Mouse (Mus musculus) cerebellum, adult 9-10 months (tissue): Measurements from ENCODE around the gene Wdr41.

Experiments used
- DNase-seq: peaks from one replicate; pipeline ENCODE4 v3.0.0; 2022

Wdr41 gene

GRCm38 (mm10) chr13:94976219-94977186, at the start of gene Wdr41:
Gene Wdr41, plus strand, starts transcription at chr13:94976344.
- DNase-seq: peak; percentile 91

DNA sequence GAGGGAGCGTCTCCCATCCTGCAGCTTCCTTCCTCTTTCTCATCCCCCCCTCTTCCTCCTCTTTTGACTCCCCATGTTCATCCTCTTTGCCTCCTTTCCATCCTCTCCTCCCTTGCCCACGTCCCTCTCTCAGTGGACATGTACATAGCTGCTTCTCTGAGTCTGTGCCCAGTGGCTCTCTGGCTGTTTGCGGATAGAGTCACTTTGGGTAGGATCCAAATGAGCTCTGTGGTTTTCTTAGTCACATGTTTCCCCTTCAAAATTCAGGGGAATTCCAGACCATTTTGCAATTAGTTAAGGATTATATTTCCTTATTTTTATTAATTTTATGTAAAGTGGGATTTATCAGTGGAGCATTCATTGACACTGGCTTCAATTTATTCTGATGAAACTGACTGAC, 48.1 kb upstream of the Wdr41 start:
- no peak for DNase-seq

GRCm38 (mm10) chr13:94938418-94938817, 37.7 kb upstream of the Wdr41 start:
- DNase-seq: no peak

DNA sequence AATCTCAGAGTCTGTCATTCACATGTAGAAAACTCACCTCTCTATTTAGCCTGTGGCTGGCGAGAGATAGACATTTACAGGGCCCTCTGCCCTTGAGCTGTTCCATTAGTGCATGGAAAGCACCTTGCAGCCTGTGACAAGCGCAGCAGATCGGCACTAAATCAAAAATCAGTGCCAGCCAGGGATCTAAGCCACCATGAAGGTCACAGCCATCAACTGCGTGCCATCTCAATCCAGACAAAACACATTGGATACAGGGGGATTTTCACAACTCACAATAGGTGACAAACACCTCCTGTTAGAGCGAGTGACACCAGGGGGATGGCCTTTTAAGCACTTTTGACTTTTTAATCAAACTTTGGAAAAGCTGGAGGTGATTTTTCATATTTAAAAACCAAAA, 36.0 kb upstream of the Wdr41 start:
- no peak for DNase-seq

DNA sequence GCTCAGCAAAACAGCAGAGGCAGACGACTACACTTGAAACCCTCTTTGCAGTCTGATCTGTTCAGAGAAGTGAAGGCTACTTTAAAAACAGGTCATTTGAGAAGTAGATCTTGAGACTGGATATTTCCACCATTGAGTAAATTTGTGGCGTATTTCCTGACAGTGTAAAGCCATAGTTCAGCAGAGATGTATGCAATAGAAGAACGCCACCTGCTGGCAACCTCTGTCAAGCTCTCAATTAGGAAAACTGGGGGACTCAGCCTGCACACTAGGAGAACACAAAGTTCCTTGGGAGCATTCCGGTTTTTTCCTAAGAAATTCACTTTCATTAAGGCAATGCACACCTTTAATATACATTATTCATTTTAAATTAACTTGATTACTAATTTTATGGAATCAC, 34.9 kb upstream of the Wdr41 start:
- peak; percentile 37 for DNase-seq

DNA sequence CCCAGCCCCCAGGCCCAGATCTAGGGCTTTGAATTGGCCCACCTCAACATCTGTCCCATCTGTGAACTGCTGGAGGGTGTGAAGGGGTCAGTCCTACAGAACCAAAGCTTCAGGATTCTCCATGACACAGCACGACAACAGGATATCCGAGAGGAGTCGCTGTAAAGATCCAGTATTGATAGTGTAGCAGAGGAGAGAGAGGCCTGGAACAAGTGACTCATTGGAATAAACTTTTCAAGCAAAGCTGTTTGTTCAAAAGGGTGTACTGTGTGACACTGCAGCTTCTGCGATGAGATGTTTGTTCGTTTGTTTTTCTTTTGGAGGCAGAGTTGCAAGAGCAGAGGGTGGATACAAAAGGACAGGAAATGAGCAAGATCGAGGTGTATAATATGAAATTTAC, 20.2 kb upstream of the Wdr41 start:
- no peak for DNase-seq

DNA sequence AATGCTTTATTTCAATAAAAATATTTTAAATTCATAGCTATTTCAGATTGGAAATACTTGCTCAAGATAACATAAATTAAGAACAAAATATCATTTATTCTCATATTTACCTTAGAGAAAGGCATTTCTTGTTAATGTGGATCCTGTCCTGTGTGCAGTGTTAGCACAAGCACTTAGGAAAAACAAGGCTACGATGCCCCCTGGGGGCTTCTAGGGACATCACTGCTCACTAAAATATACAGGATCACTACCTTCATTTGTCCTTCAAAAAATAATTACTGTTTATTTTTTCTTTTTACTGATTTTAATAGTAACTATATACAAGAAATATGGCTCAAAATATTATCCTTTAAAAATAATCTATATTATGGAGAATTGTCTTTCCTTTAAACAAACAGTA, 18.2 kb upstream of the Wdr41 start:
- DNase-seq: no peak

- DNase-seq: no peak
Measured at GRCm38 (mm10) chr13:94969992-94970553, 6.1 kb upstream of the Wdr41 start.

DNA sequence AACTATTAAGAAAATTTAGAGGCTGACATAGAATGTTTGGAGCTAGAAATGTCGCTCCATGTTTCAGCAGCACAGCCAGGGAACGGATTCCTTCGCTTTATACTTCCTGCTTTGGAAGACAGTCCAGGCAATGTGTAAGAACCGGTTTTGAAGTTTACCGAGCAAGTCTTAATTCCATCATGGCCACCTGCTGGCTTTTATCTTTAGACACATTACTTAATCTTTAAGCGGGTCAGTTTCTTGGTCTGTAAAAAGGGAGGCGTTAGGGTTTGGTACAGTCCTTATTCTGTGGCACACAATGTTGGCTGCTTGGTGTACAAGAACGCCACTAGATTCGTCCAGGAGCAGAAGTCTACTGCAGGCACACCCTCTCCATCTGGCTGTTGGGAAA, 321 bp upstream of the Wdr41 start:
- no peak for DNase-seq

- DNase-seq: no peak
Measured at GRCm38 (mm10) chr13:94979081-94979480, 2.9 kb downstream of the Wdr41 start.

GRCm38 (mm10) chr13:94990516-94990915, 14.4 kb downstream of the Wdr41 start:
- no peak for DNase-seq

DNA sequence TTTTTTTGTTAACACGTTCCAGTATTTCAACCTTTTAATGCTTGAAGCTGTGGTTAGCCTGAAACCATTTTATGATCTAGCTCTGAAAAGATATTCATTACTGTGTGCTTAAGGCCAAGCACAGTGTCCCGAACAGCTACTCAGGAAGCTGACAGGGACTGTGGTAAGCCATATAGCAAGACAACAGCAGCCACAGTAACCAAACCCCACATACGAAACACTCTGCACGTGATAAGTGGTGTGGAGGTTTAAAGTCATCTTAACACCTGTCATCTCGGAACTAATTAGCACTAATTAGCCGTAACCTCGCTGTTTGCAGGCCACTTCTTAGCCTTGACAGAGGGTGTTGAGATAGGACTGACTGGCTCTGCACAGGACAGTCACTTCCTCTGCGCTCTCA, 31.1 kb downstream of the Wdr41 start:
- no peak for DNase-seq

DNA sequence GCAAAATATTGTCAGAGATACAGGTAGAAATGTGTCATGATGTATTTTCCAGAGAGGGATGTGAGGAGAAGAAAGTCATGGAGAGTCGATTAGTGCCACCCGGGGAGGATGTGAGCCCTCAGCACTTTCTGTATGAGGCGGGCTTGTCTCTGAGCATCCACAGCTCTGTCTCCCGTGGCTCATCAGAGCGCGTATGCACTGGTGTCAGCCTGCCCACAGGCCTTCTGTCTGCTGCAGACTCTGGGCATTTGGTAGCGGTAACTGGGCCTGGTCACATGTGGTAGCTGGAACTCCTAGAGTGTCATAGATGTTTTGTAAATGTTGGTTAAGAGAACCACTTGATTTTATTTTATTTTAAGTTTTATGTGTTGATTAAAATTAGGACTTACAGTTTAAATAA, 33.1 kb downstream of the Wdr41 start:
- DNase-seq: no peak

DNA sequence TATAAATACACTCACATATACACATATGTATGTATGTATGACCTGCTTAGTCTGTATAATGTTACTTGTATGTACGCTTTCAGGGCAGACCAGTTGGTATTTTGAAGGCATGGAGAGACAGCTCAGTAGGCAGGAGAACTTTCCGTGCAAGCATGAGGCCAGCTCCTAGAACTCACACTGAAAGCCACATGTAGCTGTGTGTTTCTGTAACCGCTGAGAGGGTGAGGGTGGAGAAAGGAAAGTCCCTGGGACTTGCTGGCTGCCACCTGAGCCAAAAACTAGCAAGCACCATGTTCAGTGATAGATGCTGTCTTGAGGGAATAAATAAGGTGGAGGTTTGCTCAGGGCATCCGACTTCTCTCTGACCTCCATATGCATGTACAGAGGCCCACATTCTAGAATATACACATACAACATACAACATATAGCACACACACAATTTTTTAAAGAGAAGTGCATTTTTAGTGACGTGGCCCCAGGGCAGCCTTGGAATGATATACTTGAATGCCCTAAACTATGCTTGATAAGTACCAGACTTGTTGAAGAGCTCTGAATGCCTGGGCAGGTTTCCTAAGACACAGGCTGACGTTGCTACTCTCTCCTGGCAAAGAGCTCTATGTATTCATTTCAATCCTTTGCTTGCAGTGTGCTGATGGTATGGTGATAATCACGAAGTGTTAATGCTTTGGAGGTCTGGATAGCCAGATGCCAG, 35.6 kb downstream of the Wdr41 start:
- no peak for DNase-seq

DNA sequence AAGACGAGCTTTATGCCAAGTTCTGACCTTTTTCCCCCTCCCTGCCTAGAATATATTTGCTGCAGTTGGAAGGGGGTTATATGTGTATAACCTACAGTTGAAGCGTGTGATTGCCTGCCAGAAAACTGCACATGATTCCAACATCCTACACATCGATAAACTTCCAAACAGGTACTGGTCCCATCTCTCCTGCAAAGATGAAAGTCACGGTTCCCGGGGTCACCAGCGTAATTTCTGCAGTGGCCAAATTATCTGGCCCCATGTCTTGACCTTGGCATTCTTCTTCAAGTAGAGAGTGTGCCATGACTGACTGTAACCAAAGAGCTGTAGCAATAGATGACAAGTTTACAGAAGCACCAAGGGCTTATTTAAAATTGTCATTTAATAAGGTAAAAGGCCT, 41.1 kb downstream of the Wdr41 start:
- no peak for DNase-seq

DNA sequence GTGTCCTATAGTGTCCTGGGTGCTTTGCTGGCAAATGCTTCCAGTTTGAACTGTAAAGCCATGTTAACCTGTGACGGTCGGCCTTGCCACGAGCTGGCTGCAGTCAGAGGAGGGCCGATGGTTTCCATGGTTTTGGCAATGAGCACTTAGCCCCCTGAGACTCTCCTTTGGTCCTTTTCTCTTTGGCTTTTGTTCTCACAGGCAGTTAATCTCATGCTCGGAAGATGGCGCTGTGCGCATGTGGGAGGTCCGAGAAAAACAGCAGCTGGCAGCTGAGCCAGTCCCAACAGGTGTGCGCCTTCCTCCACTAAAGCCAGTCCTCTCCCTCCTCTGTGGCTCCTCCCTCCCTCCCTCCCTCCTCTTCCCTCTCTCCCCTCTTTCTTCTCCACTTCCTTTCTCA, 41.8 kb downstream of the Wdr41 start:
- peak; percentile 57 for DNase-seq

DNA sequence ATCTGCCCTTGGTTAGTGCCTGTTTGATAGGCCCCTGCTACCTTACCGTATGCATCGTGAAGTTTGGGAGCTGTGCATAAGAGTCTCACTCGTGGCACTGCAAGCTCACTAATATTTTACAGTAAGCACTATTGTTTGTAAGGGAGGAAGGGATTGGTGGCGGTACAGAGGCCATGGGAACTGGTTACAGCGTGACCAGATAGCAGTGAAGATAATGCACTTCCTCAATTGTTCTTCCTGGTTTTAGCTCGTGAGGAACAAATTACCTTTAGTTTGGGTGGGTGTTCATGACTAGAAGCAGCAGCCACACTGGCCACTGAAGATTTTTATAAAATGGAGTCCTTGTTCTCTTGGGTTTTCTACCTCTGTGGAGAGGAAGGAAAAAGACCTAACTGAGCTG, 43.2 kb downstream of the Wdr41 start:
- DNase-seq: no peak

- DNase-seq: no peak
Measured at GRCm38 (mm10) chr13:95020216-95020615, 44.1 kb downstream of the Wdr41 start.

DNA sequence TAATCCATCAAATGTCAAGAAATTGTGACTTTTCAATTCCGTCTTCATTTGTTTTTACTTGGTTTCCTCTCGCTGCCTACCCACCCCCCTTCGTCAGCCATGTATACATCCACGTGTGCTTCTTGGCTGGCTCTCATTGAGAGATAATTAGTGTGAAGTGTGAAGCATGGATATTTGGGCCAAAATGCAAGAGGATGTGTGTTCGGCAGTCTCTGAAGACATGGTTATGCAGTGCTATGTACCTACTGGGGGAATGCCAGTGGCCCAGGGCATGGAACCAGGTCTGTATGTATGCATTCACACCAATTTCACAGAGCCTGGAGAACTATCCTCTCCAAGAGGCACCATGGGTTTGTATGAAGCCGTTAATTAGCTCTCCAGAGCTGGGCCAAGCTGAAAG, 54.7 kb downstream of the Wdr41 start:
- DNase-seq: no peak

DNA sequence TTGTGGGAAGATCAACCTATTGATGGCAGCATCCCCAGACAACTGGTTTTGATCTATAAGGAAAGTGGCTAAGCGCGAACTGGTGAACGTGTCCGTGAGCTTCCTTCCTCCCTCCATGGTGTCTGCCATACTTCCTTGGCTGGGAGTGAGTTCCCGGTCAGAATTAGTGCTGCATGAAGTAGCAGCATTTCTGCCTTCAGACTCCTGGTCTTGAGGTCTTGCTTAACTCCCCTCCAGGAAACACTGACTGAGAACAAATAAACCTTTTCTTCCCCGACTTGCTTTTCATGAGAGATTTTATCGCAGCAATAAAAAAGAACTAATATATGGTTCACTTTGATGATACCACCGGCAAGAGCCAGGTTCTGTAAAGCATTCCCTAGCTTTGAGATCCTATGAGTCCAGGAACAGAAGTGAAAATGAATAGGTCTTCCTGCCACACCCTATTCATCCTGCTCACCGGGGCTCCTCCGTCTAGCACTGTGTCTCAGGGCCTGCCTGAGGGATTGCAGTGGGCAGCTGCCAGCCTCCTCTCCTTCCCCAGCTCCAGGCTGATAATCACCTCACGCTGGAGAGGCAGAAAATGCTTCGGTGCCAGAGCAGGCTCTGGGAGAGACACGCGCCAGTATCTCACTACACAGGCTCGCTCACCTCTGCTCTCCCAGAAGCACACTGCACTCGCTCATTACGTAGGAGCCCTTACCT, 56.1 kb downstream of the Wdr41 start:
- DNase-seq: no peak

DNA sequence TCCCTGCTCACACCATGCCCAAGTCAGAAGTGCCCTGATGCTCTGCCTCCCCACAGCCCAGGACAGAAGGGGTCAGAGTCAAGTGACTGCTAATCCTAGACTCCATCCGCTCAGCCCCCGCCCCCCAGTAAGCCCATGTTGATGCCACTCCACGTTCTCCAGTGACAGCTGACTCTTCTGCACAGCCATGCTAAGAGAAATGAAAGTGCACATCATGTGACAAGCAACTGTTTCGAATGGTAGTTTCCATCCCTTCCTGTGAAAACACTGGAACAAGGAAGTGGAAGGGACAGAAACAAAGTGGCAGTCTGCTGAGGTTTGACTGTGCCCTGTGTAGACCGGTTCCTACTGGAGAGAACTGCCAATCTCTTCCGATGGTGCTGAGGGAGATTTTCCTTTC, 56.8 kb downstream of the Wdr41 start:
- DNase-seq: no peak

GRCm38 (mm10) chr13:95034094-95034493, 58.0 kb downstream of the Wdr41 start:
- no peak for DNase-seq

GRCm38 (mm10) chr13:95034715-95035114, 58.6 kb downstream of the Wdr41 start:
- DNase-seq: peak; percentile 28
